Mouse (Mus musculus) heart, embryonic 14.5 days (tissue): ENCODE data around the gene Gm10645. TPM values are rescaled to one million over a fixed set of nuclear protein-coding genes. Genes with fewer than 3 reads are reported as not detected.

Experiments used
- ATAC-seq: fragments of 200-750 bp; cut with Nextera tagmentation; 2 replicates; pipeline ENCODE4 v1.8.0; 2017; ENCODE audit warnings: low read depth, moderate TSS enrichment; ENCODE audit not compliant: insufficient number of reproducible peaks, insufficient read depth, low FRiP score
- H3K27ac ChIP-seq, 2 experiments: fragments of 200-500 bp in 1 of 2; fragments of 300-500 bp in 1 of 2; sonication (generic) in 1 of 2; replicated peaks in 1 of 2; 2 replicates each; pipeline ENCODE4 v1.5.1; 2012 to 2014; ENCODE audit warnings: low read depth in 2 of 2, low read length in 2 of 2, control low read depth in 1 of 2, mild to moderate bottlenecking in 1 of 2, mixed read lengths in 1 of 2; ENCODE audit not compliant: control insufficient read depth in 1 of 2, insufficient read depth in 1 of 2
- H3K27me3 ChIP-seq: fragments of 300-500 bp; sonication (generic); 2 replicates; pipeline ENCODE4 v1.6.1; 2014; ENCODE audit warnings: mild to moderate bottlenecking, low read length, control low read depth; ENCODE audit not compliant: control insufficient read depth, insufficient read depth
- H3K36me3 ChIP-seq: fragments of 300-500 bp; sonication (generic); 2 replicates; pipeline ENCODE4 v1.6.1; 2014; ENCODE audit warnings: mild to moderate bottlenecking, control low read depth, low read length, mixed read lengths; ENCODE audit not compliant: control insufficient read depth, insufficient read depth
- H3K4me1 ChIP-seq, 2 experiments: fragments of 200-500 bp in 1 of 2; fragments of 300-500 bp in 1 of 2; sonication (generic) in 1 of 2; 2 replicates each; pipeline ENCODE4 v1.6.1; 2012 to 2014; ENCODE audit warnings: low read length in 2 of 2, control low read depth in 1 of 2, mixed read lengths in 1 of 2; ENCODE audit not compliant: control insufficient read depth in 2 of 2, insufficient read depth in 2 of 2
- H3K4me2 ChIP-seq: fragments of 300-500 bp; sonication (generic); 2 replicates; pipeline ENCODE4 v1.6.1; 2014; ENCODE audit warnings: mild to moderate bottlenecking, low read length
- H3K4me3 ChIP-seq, 2 experiments: fragments of 200-500 bp in 1 of 2; fragments of 300-500 bp in 1 of 2; sonication (generic) in 1 of 2; 2 replicates each; pipeline ENCODE4 v1.5.1; 2012 to 2014; ENCODE audit warnings: low read length in 2 of 2, mild to moderate bottlenecking in 2 of 2, control low read depth in 1 of 2, low read depth in 1 of 2, moderate library complexity in 1 of 2; ENCODE audit not compliant: control insufficient read depth in 1 of 2, insufficient read depth in 1 of 2
- H3K9ac ChIP-seq: fragments of 300-500 bp; sonication (generic); 2 replicates; pipeline ENCODE4 v1.6.1; 2014; ENCODE audit warnings: mild to moderate bottlenecking, low read length
- H3K9me3 ChIP-seq: fragments of 300-500 bp; sonication (generic); 2 replicates; pipeline ENCODE4 v1.6.1; 2016; ENCODE audit warnings: low read length, control low read depth; ENCODE audit not compliant: control insufficient read depth
- WGBS: fragments of 180-500 bp; shearing (Covaris S2); extraction: QIAGEN DNeasy Blood & Tissue Kit; methylation state at CpG from one replicate; pipeline ENCODE4 v1.1.7; 2014; 5-methylcytosine and 5-hydroxymethylcytosine counted together
- polyA plus RNA-seq: library from polyadenylated mRNA; unstranded; fragments of >200 nt; fragmentation: Nextera tagmentation; extraction: Ambion mirVana; gene quantifications from 2 replicates; pipeline ENCODE4 v1.2.1, GENCODE M21; 2014

Gene Gm10645
- polyA plus RNA-seq, 1 experiment from 2014 or later, result 1.2 TPM

DNA sequence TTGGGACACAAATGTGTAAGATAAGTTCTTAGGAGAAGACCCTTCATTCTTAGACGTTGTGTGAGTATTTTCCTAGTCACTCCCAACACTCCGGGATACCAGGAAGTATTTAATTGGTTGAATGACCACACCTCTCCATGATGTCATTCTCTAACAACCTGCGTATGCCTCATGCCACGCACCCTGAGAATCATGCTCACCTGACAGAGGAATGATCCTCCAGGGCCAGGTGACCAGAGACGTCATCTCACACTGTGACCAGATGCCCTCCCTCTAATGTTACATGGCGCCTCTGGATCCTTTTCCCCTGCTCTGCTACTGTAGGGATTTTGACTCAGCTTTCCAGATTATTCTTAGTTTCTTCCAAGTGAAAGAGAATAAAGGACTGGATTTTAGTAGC lies 16.8 kb downstream of the Gm10645 start:
- no peak for ATAC-seq

GRCm38 (mm10) chr8:83145421-83145820 lies 20.5 kb downstream of the Gm10645 start:
- H3K4me2 ChIP-seq, result no peak overlapping the region
- H3K9ac ChIP-seq, result no peak overlapping the region
- H3K4me1 ChIP-seq, result no peaks in the 10 kb centered on the region
- H3K36me3 ChIP-seq, result no peaks in the 10 kb centered on the region
- H3K27me3 ChIP-seq, result no peaks in the 10 kb centered on the region
- no peaks in the 10 kb centered on the region for H3K9me3 ChIP-seq
- 70% methylated on average over 3 of the region's 3 CpGs for WGBS
- no peak overlapping the region for H3K4me3 ChIP-seq
- H3K27ac ChIP-seq, result no peak overlapping the region
- no peak for ATAC-seq

More for the DNA sequence above, 16.8 kb downstream of the Gm10645 start:
- H3K9ac ChIP-seq, result no peak overlapping the region
- H3K27me3 ChIP-seq, result no peaks in the 10 kb centered on the region
- no peaks in the 10 kb centered on the region for H3K9me3 ChIP-seq
- H3K4me3 ChIP-seq, result no peak overlapping the region
- no peaks in the 10 kb centered on the region for H3K4me1 ChIP-seq
- no peak overlapping the region for H3K27ac ChIP-seq
- no peak overlapping the region for H3K4me2 ChIP-seq
- 82% methylated on average over 6 of the region's 6 CpGs for WGBS
- no peaks in the 10 kb centered on the region for H3K36me3 ChIP-seq

- H3K4me1 ChIP-seq, result peaks cover 0 to 3% of the 10 kb centered on the region in 2 experiments; a peak in 1 of 4 replicates
- H3K27me3 ChIP-seq, result no peaks in the 10 kb centered on the region
- no peaks in the 10 kb centered on the region for H3K9me3 ChIP-seq
- H3K27ac ChIP-seq, result no peak overlapping the region
- H3K36me3 ChIP-seq, result no peaks in the 10 kb centered on the region
- no peak for ATAC-seq
- H3K4me2 ChIP-seq, result no peak overlapping the region
- H3K9ac ChIP-seq, result no peak overlapping the region
- H3K4me3 ChIP-seq, result no peak overlapping the region
- WGBS, result 74% methylated on average over 4 of the region's 4 CpGs
Measured at GRCm38 (mm10) chr8:83144601-83145000, 21.4 kb downstream of the Gm10645 start.

DNA sequence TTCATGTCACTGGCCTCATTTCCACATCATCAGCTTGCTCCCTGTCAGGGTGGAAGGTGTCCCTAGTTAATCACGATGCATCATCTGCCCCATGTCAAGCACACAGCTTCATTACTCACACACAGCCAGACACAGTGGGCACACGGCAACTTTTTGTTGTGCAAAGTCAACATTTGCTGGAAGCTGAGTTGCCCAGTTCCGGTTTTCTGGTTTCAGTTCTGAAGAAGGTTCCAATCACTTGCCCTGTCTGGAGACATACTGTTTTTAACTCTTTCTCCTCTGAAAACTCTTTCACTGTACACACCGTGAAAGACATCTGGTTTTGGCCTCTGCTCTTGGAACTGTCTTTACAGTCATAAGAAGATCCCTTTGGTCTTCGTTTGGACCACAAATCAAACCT lies 24.6 kb downstream of the Gm10645 start:
- Histone ChIP-seq H3K4me1 (peaks cover 0 to 3% of the 10 kb centered on the region in 2 experiments; a peak in 1 of 4 replicates), H3K4me3 (no peak overlapping the region), H3K4me2 (no peak overlapping the region), H3K27me3 (no peaks in the 10 kb centered on the region), H3K27ac (no peak overlapping the region), H3K36me3 (no peaks in the 10 kb centered on the region), H3K9ac (no peak overlapping the region), H3K9me3 (no peaks in the 10 kb centered on the region)
- ATAC-seq, result no peak
- 73% methylated on average over 5 of the region's 5 CpGs for WGBS

DNA sequence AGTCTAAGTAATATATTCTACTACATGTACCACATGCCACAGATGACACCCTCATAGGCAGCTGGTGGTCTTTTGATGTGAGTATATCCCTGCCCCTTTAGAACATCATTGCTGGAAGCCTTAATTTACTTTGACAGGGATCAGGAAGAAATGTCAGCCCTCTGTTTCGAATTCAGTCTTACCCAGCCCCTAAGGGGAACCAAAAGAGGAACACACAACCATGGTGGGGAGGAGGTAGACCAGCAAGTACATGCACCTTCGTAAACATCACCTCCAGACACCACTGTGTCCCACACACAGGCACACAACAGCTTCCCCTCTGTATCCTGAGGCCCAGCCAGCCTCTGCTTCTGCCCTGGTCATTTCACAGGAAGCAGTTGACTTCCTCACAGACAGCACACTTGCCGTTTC lies 25.3 kb downstream of the Gm10645 start:
- Histone ChIP-seq H3K27me3 (no peaks in the 10 kb centered on the region), H3K27ac (peak overlapping the region in 1 of 2 experiments; percentile 28; a peak in 1 of 4 replicates), H3K9me3 (no peaks in the 10 kb centered on the region), H3K4me3 (no peak overlapping the region), H3K4me2 (no peak overlapping the region), H3K4me1 (peaks cover 0 to 9% of the 10 kb centered on the region in 2 experiments; a peak in 3 of 4 replicates), H3K9ac (no peak overlapping the region), H3K36me3 (no peaks in the 10 kb centered on the region)
- ATAC-seq, result no peak
- 54% methylated on average over 3 of the region's 3 CpGs for WGBS

GRCm38 (mm10) chr8:83140068-83140467 lies 25.9 kb downstream of the Gm10645 start:
- no peak overlapping the region for H3K27ac ChIP-seq
- no peak overlapping the region for H3K4me3 ChIP-seq
- peaks cover 3 to 15% of the 10 kb centered on the region in 2 experiments; a peak in 3 of 4 replicates for H3K4me1 ChIP-seq
- H3K4me2 ChIP-seq, result no peak overlapping the region
- H3K36me3 ChIP-seq, result no peaks in the 10 kb centered on the region
- 65% methylated on average over 1 of the region's 1 CpGs for WGBS
- H3K9ac ChIP-seq, result no peak overlapping the region
- ATAC-seq, result no peak
- no peaks in the 10 kb centered on the region for H3K27me3 ChIP-seq
- no peaks in the 10 kb centered on the region for H3K9me3 ChIP-seq

- H3K4me2 ChIP-seq, result no peak overlapping the region
- no peaks in the 10 kb centered on the region for H3K27me3 ChIP-seq
- H3K36me3 ChIP-seq, result no peaks in the 10 kb centered on the region
- WGBS, result 42% methylated on average over 2 of the region's 2 CpGs
- no peak overlapping the region for H3K4me3 ChIP-seq
- H3K27ac ChIP-seq, result peak overlapping the region; percentile 28 to 41; a peak in 1 of 4 replicates
- H3K9me3 ChIP-seq, result no peaks in the 10 kb centered on the region
- ATAC-seq, result no peak; the same call in 1 of the 2 replicates
- H3K9ac ChIP-seq, result no peak overlapping the region
- peaks cover 5 to 21% of the 10 kb centered on the region in 2 experiments for H3K4me1 ChIP-seq
Measured at GRCm38 (mm10) chr8:83135086-83135485, 30.9 kb downstream of the Gm10645 start.
